In genomic region chr3:133459174-133459573, GRCm38 (mm10) we compare ENCODE assay signal across 19 mouse cellular contexts.
DNase-seq lines count a peak whose midpoint lies in the region; ATAC-seq and TF ChIP-seq lines count a peak whose summit lies in the region.
"Had no signal": no experiment of that assay in that cellular context is flagged by ENCODE, and none has a peak within 500 bp of the region (broad histone marks: within the 10 kb centered on the region; RNA-seq: fewer than 3 reads in every experiment).

No protein-coding gene starts in this region.

- CTCF ChIA-PET in Patski (lab: Charles Lee): interaction anchor here (0.7 to 1.2 kb wide), 2 partner anchors 13 to 17 kb away, joined by 3 to 4 read pairs; no protein-coding TSS in a partner anchor

- no peak overlapping the region for H3K9ac ChIP-seq in forebrain, embryonic 14.5 days (ENCODE audit: low read length)
- H3K9ac ChIP-seq in forebrain, embryonic 11.5 days (ENCODE audit: low read length): no peak overlapping the region
- no peak overlapping the region for H3K9ac ChIP-seq in midbrain, embryonic 12.5 days (replicated peaks)
- H3K9ac ChIP-seq in midbrain, embryonic 14.5 days (replicated peaks; ENCODE audit: low read length): no peak overlapping the region
- H3K9ac ChIP-seq in CH12.LX (ENCODE audit: insufficient read depth, low read depth): no peak overlapping the region
- H3K9ac ChIP-seq: embryonic facial prominence, embryonic 13.5 days; heart, embryonic 12.5 days had no signal

- no peak for TF ChIP-seq RAD21 in CH12.LX (IDR thresholded peaks at IDR 0.05; ENCODE audit: low read depth, low read length)

- in situ Hi-C loops in CH12.LX (cut with MboI; ENCODE audit: low pct_ligation_motif_present, low pct_unique_long_range_greater_than_20kb, low sequenced_read_pairs): no loop called here
- in situ Hi-C loops in Patski (cut with MboI; ENCODE audit: low pct_unique_long_range_greater_than_20kb): no loop called here

- TF ChIP-seq CTCF in CH12.LX (conservative IDR thresholded peaks at IDR 0.05 in 1 of 2, IDR thresholded peaks at IDR 0.05 in 1 of 2; ENCODE audit: low read depth in 2 of 2, low read length in 2 of 2) (no peak), Patski (IDR thresholded peaks at IDR 0.05) (no peak)

- POLR2A ChIA-PET in Patski (lab: Charles Lee): no interaction called here

- no peaks in the 10 kb centered on the region for H3K4me1 ChIP-seq in forebrain, embryonic 14.5 days (ENCODE audit: control insufficient read depth, insufficient read depth, low read length)
- H3K4me1 ChIP-seq in forebrain, embryonic 11.5 days (replicated peaks; ENCODE audit: control insufficient read depth, insufficient read depth, low read length): no peaks in the 10 kb centered on the region
- no peaks in the 10 kb centered on the region for H3K4me1 ChIP-seq in midbrain, embryonic 12.5 days
- H3K4me1 ChIP-seq in midbrain, embryonic 14.5 days (ENCODE audit: control insufficient read depth, insufficient read depth, low read length): no peaks in the 10 kb centered on the region
- H3K4me1 ChIP-seq in CH12.LX (ENCODE audit: control insufficient read depth in 1 of 2, insufficient read depth in 2 of 2): peaks cover 0 to 3% of the 10 kb centered on the region in 2 experiments; a peak in 1 of 4 replicates
- H3K4me1 ChIP-seq: embryonic facial prominence, embryonic 13.5 days; heart, embryonic 12.5 days; hindbrain, embryonic 10.5 days had no signal

- H3K27ac ChIP-seq in forebrain, embryonic 14.5 days (ENCODE audit: low read depth, low read length): no peak overlapping the region
- no peak overlapping the region for H3K27ac ChIP-seq in forebrain, embryonic 11.5 days (ENCODE audit: low read depth, low read length)
- H3K27ac ChIP-seq in midbrain, embryonic 12.5 days (replicated peaks): no peak overlapping the region
- H3K27ac ChIP-seq in midbrain, embryonic 14.5 days (replicated peaks; ENCODE audit: low read depth, low read length): no peak overlapping the region
- H3K27ac ChIP-seq in CH12.LX (ENCODE audit: insufficient read depth, low read depth): no peak overlapping the region
- H3K27ac ChIP-seq: embryonic facial prominence, embryonic 13.5 days; gastrocnemius, adult 2 months; hindbrain, embryonic 10.5 days had no signal

- dilution Hi-C loops in CH12.LX (cut with MboI; ENCODE audit: extremely low pct_ligation_motif_present, extremely low pct_unique_long_range_greater_than_20kb, low sequenced_read_pairs): no loop called here

- no peak overlapping the region for H3K4me3 ChIP-seq in forebrain, embryonic 14.5 days (ENCODE audit: low read depth, low read length)
- H3K4me3 ChIP-seq in forebrain, embryonic 11.5 days (ENCODE audit: low read depth, low read length): no peak overlapping the region
- no peak overlapping the region for H3K4me3 ChIP-seq in midbrain, embryonic 12.5 days
- no peak overlapping the region for H3K4me3 ChIP-seq in midbrain, embryonic 14.5 days (replicated peaks; ENCODE audit: low read depth, low read length)
- no peak overlapping the region for H3K4me3 ChIP-seq in CH12.LX (replicated peaks in 1 of 3; ENCODE audit: low read depth in 2 of 3, low read length in 2 of 3, poor library complexity in 1 of 3)
- H3K4me3 ChIP-seq: embryonic facial prominence, embryonic 13.5 days; gastrocnemius, adult 2 months; heart, embryonic 12.5 days; hindbrain, embryonic 10.5 days had no signal

- 100% methylated on average over 1 of the region's 1 CpGs for WGBS in forebrain, embryonic 14.5 days
- WGBS in forebrain, embryonic 11.5 days: 83% methylated on average over 1 of the region's 1 CpGs
- WGBS in midbrain, embryonic 12.5 days: 94% methylated on average over 1 of the region's 1 CpGs
- WGBS in midbrain, embryonic 14.5 days: 90% methylated on average over 1 of the region's 1 CpGs

- no peak overlapping the region for H3K4me2 ChIP-seq in forebrain, embryonic 14.5 days (ENCODE audit: low read length)
- no peak overlapping the region for H3K4me2 ChIP-seq in forebrain, embryonic 11.5 days (ENCODE audit: low read depth, low read length, severe bottlenecking)
- no peak overlapping the region for H3K4me2 ChIP-seq in midbrain, embryonic 12.5 days (replicated peaks)
- no peak overlapping the region for H3K4me2 ChIP-seq in midbrain, embryonic 14.5 days (ENCODE audit: low read length)
- H3K4me2 ChIP-seq in CH12.LX (ENCODE audit: insufficient read depth, low read depth, poor library complexity, severe bottlenecking): no peak overlapping the region
- H3K4me2 ChIP-seq: embryonic facial prominence, embryonic 13.5 days; heart, embryonic 12.5 days had no signal

- no peak for TF ChIP-seq EP300 in CH12.LX (IDR thresholded peaks at IDR 0.05; ENCODE audit: low read length)

- H3K36me3 ChIP-seq in forebrain, embryonic 14.5 days (ENCODE audit: control insufficient read depth, insufficient read depth, low read length): peaks cover 15% of the 10 kb centered on the region; the same call in 1 of the 2 replicates
- H3K36me3 ChIP-seq in forebrain, embryonic 11.5 days (ENCODE audit: control insufficient read depth, insufficient read depth, low read length): no peaks in the 10 kb centered on the region
- peaks cover 20% of the 10 kb centered on the region for H3K36me3 ChIP-seq in midbrain, embryonic 12.5 days
- peaks cover 13% of the 10 kb centered on the region; the same call in 1 of the 2 replicates for H3K36me3 ChIP-seq in midbrain, embryonic 14.5 days (ENCODE audit: control insufficient read depth, insufficient read depth, low read length)
- H3K36me3 ChIP-seq in CH12.LX (replicated peaks in 1 of 2; ENCODE audit: control insufficient read depth in 1 of 2, insufficient read depth in 1 of 2, low read length in 1 of 2): peaks cover 25 to 35% of the 10 kb centered on the region in 2 experiments

- H3K9me3 ChIP-seq in forebrain, embryonic 14.5 days (replicated peaks; ENCODE audit: control insufficient read depth, low read length): no peaks in the 10 kb centered on the region
- no peaks in the 10 kb centered on the region for H3K9me3 ChIP-seq in forebrain, embryonic 11.5 days (ENCODE audit: control insufficient read depth, low read length)
- H3K9me3 ChIP-seq in midbrain, embryonic 12.5 days: no peaks in the 10 kb centered on the region
- H3K9me3 ChIP-seq in midbrain, embryonic 14.5 days (ENCODE audit: control insufficient read depth, low read length): no peaks in the 10 kb centered on the region
- no peaks in the 10 kb centered on the region for H3K9me3 ChIP-seq in CH12.LX (replicated peaks; ENCODE audit: low read length)
- H3K9me3 ChIP-seq: embryonic facial prominence, embryonic 13.5 days; G1E; heart, embryonic 12.5 days; hindbrain, embryonic 10.5 days had no signal

- DNase-seq in forebrain, embryonic 14.5 days (ENCODE audit: low spot score): no peak
- DNase-seq in forebrain, embryonic 11.5 days (ENCODE audit: low spot score): no peak
- no peak for DNase-seq in midbrain, embryonic 14.5 days
- DNase-seq in CH12.LX (ENCODE audit: extremely low read depth) (no peak), Patski (ENCODE audit: low read depth, low spot score) (no peak)
- DNase-seq: adrenal gland, postnatal 10 days; cerebellum, adult 11 months; cerebellum, adult 8-10 months; cerebellum, postnatal 14 days; embryo, embryonic 11 days; gastrocnemius, adult 2 months; gastrocnemius, postnatal 25 days had no signal

- no peaks in the 10 kb centered on the region for H3K79me2 ChIP-seq in CH12.LX (replicated peaks; ENCODE audit: control insufficient read depth, extremely low read depth, insufficient read depth, poor library complexity, severe bottlenecking)

- no peaks in the 10 kb centered on the region for H3K27me3 ChIP-seq in forebrain, embryonic 14.5 days (replicated peaks; ENCODE audit: control insufficient read depth, insufficient read depth, low read length)
- no peaks in the 10 kb centered on the region for H3K27me3 ChIP-seq in forebrain, embryonic 11.5 days (ENCODE audit: control insufficient read depth, insufficient read depth, low read length)
- H3K27me3 ChIP-seq in midbrain, embryonic 12.5 days: no peaks in the 10 kb centered on the region
- no peaks in the 10 kb centered on the region for H3K27me3 ChIP-seq in midbrain, embryonic 14.5 days (ENCODE audit: control insufficient read depth, insufficient read depth, low read length)
- H3K27me3 ChIP-seq in CH12.LX (replicated peaks) (no peaks in the 10 kb centered on the region), Patski (no peaks in the 10 kb centered on the region)
- H3K27me3 ChIP-seq: embryonic facial prominence, embryonic 13.5 days; heart, embryonic 12.5 days had no signal

- TF ChIP-seq POLR2A in CH12.LX (IDR thresholded peaks at IDR 0.05; ENCODE audit: low read depth, low read length): no peak

- ATAC-seq in forebrain, embryonic 14.5 days: 0 out of 2 replicates have a peak, but pooled peaks have one; percentile 44
- ATAC-seq in forebrain, embryonic 11.5 days (replicated peaks; ENCODE audit: low FRiP score): no peak
- peak; percentile 34 for ATAC-seq in midbrain, embryonic 12.5 days (ENCODE audit: low FRiP score, low read depth)
- ATAC-seq in midbrain, embryonic 14.5 days (ENCODE audit: low FRiP score, low TSS enrichment): no peak
- ATAC-seq in Patski: peak; percentile 24
- ATAC-seq: hindbrain, embryonic 16.5 days; inflammation-experienced regulatory T-cells, adult 6 months had no signal

TF ChIP-seq in CH12.LX, 34 proteins besides CTCF, POLR2A, EP300 and RAD21:
- no peak for TF ChIP-seq ELF1 (IDR thresholded peaks at IDR 0.05; ENCODE audit: low read depth, low read length)
- 0 out of 2 replicates have a peak, but pooled peaks have one; percentile 21 for TF ChIP-seq ZMIZ1 (IDR thresholded peaks at IDR 0.05; ENCODE audit: low read depth, low read length)
- TF ChIP-seq USF1 (IDR thresholded peaks at IDR 0.05; ENCODE audit: low read depth, low read length): no peak
- TF ChIP-seq ZKSCAN1 (IDR thresholded peaks at IDR 0.05; ENCODE audit: borderline replicate concordance, low read depth, low read length): no peak
- no peak for TF ChIP-seq MXI1 (IDR thresholded peaks at IDR 0.05; ENCODE audit: low read depth, low read length)
- no peak for TF ChIP-seq TBP (conservative IDR thresholded peaks at IDR 0.05; ENCODE audit: low read depth, low read length)
- TF ChIP-seq TCF12 (IDR thresholded peaks at IDR 0.05; ENCODE audit: low read depth, low read length): no peak
- TF ChIP-seq MAFK (IDR thresholded peaks at IDR 0.05; ENCODE audit: insufficient replicate concordance, low read length): no peak
- TF ChIP-seq ZC3H11A (IDR thresholded peaks at IDR 0.05; ENCODE audit: low read depth, low read length): no peak
- TF ChIP-seq POLR2AphosphoS2 (IDR thresholded peaks at IDR 0.05; ENCODE audit: low read depth, low read length): peak; percentile 87
- peak; percentile 32; the same call in 1 of the 2 replicates for TF ChIP-seq CHD2 (IDR thresholded peaks at IDR 0.05; ENCODE audit: low read length)
- TF ChIP-seq UBTF (IDR thresholded peaks at IDR 0.05; ENCODE audit: low read depth, low read length): no peak
- no peak for TF ChIP-seq HCFC1 (IDR thresholded peaks at IDR 0.05; ENCODE audit: low read depth, low read length)

Comparison
In these comparisons a context has a peak if more than half of its experiments do, and no peak if none do; other contexts are left out.
1. ATAC-seq: peak in forebrain, embryonic 14.5 days (single experiment), midbrain, embryonic 12.5 days (single experiment) and Patski (single experiment); none in forebrain, embryonic 11.5 days (single experiment) and midbrain, embryonic 14.5 days (single experiment).